Mouse (Mus musculus) hindbrain, embryonic 13.5 days (tissue): ENCODE measurements around the gene H2afy2. TPM values are rescaled to one million over a fixed set of nuclear protein-coding genes. Genes with fewer than 3 reads are reported as not detected.

Experiments used
- ATAC-seq: fragments of 200-750 bp; cut with Nextera tagmentation; 2 replicates; pipeline ENCODE4 v1.8.0; 2017; ENCODE audit warnings: moderate TSS enrichment; ENCODE audit not compliant: low FRiP score
- H3K27ac ChIP-seq: fragments of 300-500 bp; sonication (generic); 2 replicates; pipeline ENCODE4 v1.5.1; 2015; ENCODE audit warnings: inconsistent platforms, mild to moderate bottlenecking, moderate library complexity
- H3K27me3 ChIP-seq: fragments of 300-500 bp; sonication (generic); 2 replicates; pipeline ENCODE4 v1.6.1; 2015; ENCODE audit warnings: mild to moderate bottlenecking, inconsistent platforms
- H3K36me3 ChIP-seq: fragments of 300-500 bp; sonication (generic); 2 replicates; pipeline ENCODE4 v1.6.1; 2015; ENCODE audit warnings: mild to moderate bottlenecking, inconsistent platforms
- H3K4me1 ChIP-seq: fragments of 300-500 bp; sonication (generic); replicated peaks from 2 replicates; pipeline ENCODE4 v1.6.1; 2015; ENCODE audit warnings: inconsistent platforms
- H3K4me2 ChIP-seq: fragments of 300-500 bp; sonication (generic); 2 replicates; pipeline ENCODE4 v1.6.1; 2015; ENCODE audit warnings: inconsistent platforms, mild to moderate bottlenecking, moderate library complexity
- H3K4me3 ChIP-seq: fragments of 300-500 bp; sonication (generic); 2 replicates; pipeline ENCODE4 v1.5.1; 2015; ENCODE audit warnings: mild to moderate bottlenecking, inconsistent platforms
- H3K9ac ChIP-seq: fragments of 300-500 bp; sonication (generic); 2 replicates; pipeline ENCODE4 v1.6.1; 2015; ENCODE audit warnings: mild to moderate bottlenecking, inconsistent platforms
- H3K9me3 ChIP-seq: fragments of 300-500 bp; sonication (generic); 2 replicates; pipeline ENCODE4 v1.6.1; 2016; ENCODE audit warnings: inconsistent platforms
- WGBS: fragments of 180-500 bp; shearing (Covaris S2); methylation state at CpG from one replicate; pipeline ENCODE4 v1.1.7; 2015; 5-methylcytosine and 5-hydroxymethylcytosine counted together
- polyA plus RNA-seq: library from polyadenylated mRNA; unstranded; fragments of >200 nt; fragmentation: Nextera tagmentation; extraction: Ambion mirVana; gene quantifications from 2 replicates; pipeline ENCODE4 v1.2.1, GENCODE M21; 2015

Gene H2afy2
- polyA plus RNA-seq, 1 experiment from 2014 or later: 334 TPM

- Histone ChIP-seq H3K9ac (no peak overlapping the region), H3K27me3 (no peaks in the 10 kb centered on the region), H3K4me2 (no peak overlapping the region), H3K27ac (0 out of 2 replicates have a peak overlapping the region, but pooled peaks have one; percentile 23), H3K36me3 (no peaks in the 10 kb centered on the region), H3K9me3 (no peaks in the 10 kb centered on the region), H3K4me3 (no peak overlapping the region), H3K4me1 (peaks cover 16% of the 10 kb centered on the region)
- WGBS: 62% methylated on average over 7 of the region's 7 CpGs
- ATAC-seq: no peak
These were observed 39.2 kb upstream of the H2afy2 start for GRCm38 (mm10) chr10:61822968-61823730.

- Histone ChIP-seq H3K36me3 (no peaks in the 10 kb centered on the region), H3K9me3 (no peaks in the 10 kb centered on the region), H3K4me1 (peaks cover 7% of the 10 kb centered on the region; the same call in 1 of the 2 replicates), H3K27ac (no peak overlapping the region), H3K4me3 (no peak overlapping the region), H3K9ac (no peak overlapping the region), H3K4me2 (no peak overlapping the region), H3K27me3 (no peaks in the 10 kb centered on the region)
- 66% methylated on average over 9 of the region's 9 CpGs for WGBS
- ATAC-seq: no peak
These were observed 36.1 kb upstream of the H2afy2 start for GRCm38 (mm10) chr10:61820050-61820449.

GRCm38 (mm10) chr10:61811987-61812386, 28.0 kb upstream of the H2afy2 start:
- Histone ChIP-seq H3K36me3 (no peaks in the 10 kb centered on the region), H3K4me2 (no peak overlapping the region), H3K27ac (no peak overlapping the region), H3K4me1 (0 out of 2 replicates have a peak, but pooled peaks cover 3% of the 10 kb centered on the region), H3K4me3 (no peak overlapping the region), H3K9ac (no peak overlapping the region), H3K27me3 (no peaks in the 10 kb centered on the region), H3K9me3 (no peaks in the 10 kb centered on the region)
- 79% methylated on average over 5 of the region's 5 CpGs for WGBS
- ATAC-seq: no peak

- H3K4me1 ChIP-seq: no peaks in the 10 kb centered on the region
- no peak overlapping the region for H3K9ac ChIP-seq
- H3K27ac ChIP-seq: no peak overlapping the region
- WGBS: 82% methylated on average over 15 of the region's 15 CpGs
- H3K27me3 ChIP-seq: no peaks in the 10 kb centered on the region
- H3K36me3 ChIP-seq: no peaks in the 10 kb centered on the region
- H3K4me3 ChIP-seq: no peak overlapping the region
- H3K9me3 ChIP-seq: no peaks in the 10 kb centered on the region
- no peak overlapping the region for H3K4me2 ChIP-seq
- ATAC-seq: no peak
These were observed 14.2 kb upstream of the H2afy2 start for GRCm38 (mm10) chr10:61798133-61798576.

- Histone ChIP-seq H3K4me1 (no peaks in the 10 kb centered on the region), H3K9me3 (no peaks in the 10 kb centered on the region), H3K36me3 (no peaks in the 10 kb centered on the region), H3K9ac (no peak overlapping the region), H3K27me3 (0 out of 2 replicates have a peak, but pooled peaks cover 2% of the 10 kb centered on the region), H3K4me3 (no peak overlapping the region), H3K4me2 (no peak overlapping the region), H3K27ac (no peak overlapping the region)
- 32% methylated on average over 8 of the region's 8 CpGs for WGBS
- ATAC-seq: no peak
These were observed 11.5 kb upstream of the H2afy2 start for GRCm38 (mm10) chr10:61795458-61795857.

GRCm38 (mm10) chr10:61794971-61795370, 11.0 kb upstream of the H2afy2 start:
- Histone ChIP-seq H3K4me2 (no peak overlapping the region), H3K27me3 (0 out of 2 replicates have a peak, but pooled peaks cover 2% of the 10 kb centered on the region), H3K9ac (no peak overlapping the region), H3K4me1 (no peaks in the 10 kb centered on the region), H3K27ac (no peak overlapping the region), H3K9me3 (no peaks in the 10 kb centered on the region), H3K36me3 (no peaks in the 10 kb centered on the region), H3K4me3 (no peak overlapping the region)
- WGBS: 71% methylated on average over 10 of the region's 10 CpGs
- no peak for ATAC-seq

GRCm38 (mm10) chr10:61793015-61793414, 9.1 kb upstream of the H2afy2 start:
- H3K27ac ChIP-seq: no peak overlapping the region
- no peaks in the 10 kb centered on the region for H3K4me1 ChIP-seq
- no peak overlapping the region for H3K9ac ChIP-seq
- H3K27me3 ChIP-seq: 0 out of 2 replicates have a peak, but pooled peaks cover 2% of the 10 kb centered on the region
- no peak for ATAC-seq
- H3K9me3 ChIP-seq: no peaks in the 10 kb centered on the region
- H3K4me3 ChIP-seq: no peak overlapping the region
- no peak overlapping the region for H3K4me2 ChIP-seq
- H3K36me3 ChIP-seq: no peaks in the 10 kb centered on the region
- 61% methylated on average over 8 of the region's 8 CpGs for whole genome bisulfite sequencing

- Histone ChIP-seq H3K4me1 (peaks cover 18% of the 10 kb centered on the region), H3K4me2 (no peak overlapping the region), H3K4me3 (no peak overlapping the region), H3K9me3 (no peaks in the 10 kb centered on the region), H3K27me3 (0 out of 2 replicates have a peak, but pooled peaks cover 2% of the 10 kb centered on the region), H3K9ac (no peak overlapping the region), H3K36me3 (no peaks in the 10 kb centered on the region), H3K27ac (no peak overlapping the region)
- no peak for ATAC-seq
- 97% methylated on average over 5 of the region's 5 CpGs for WGBS
These were observed 4.6 kb upstream of the H2afy2 start for GRCm38 (mm10) chr10:61788499-61788898.

- Histone ChIP-seq H3K9me3 (no peaks in the 10 kb centered on the region), H3K27ac (no peak overlapping the region), H3K4me2 (no peak overlapping the region), H3K4me3 (no peak overlapping the region), H3K27me3 (0 out of 2 replicates have a peak, but pooled peaks cover 2% of the 10 kb centered on the region), H3K4me1 (peaks cover 18% of the 10 kb centered on the region), H3K36me3 (no peaks in the 10 kb centered on the region), H3K9ac (no peak overlapping the region)
- WGBS: 77% methylated on average over 10 of the region's 10 CpGs
- ATAC-seq: no peak
These were observed 3.8 kb upstream of the H2afy2 start for GRCm38 (mm10) chr10:61787541-61788313.

GRCm38 (mm10) chr10:61784414-61784813, 467 bp upstream of the H2afy2 start:
- Histone ChIP-seq H3K36me3 (no peaks in the 10 kb centered on the region), H3K4me2 (peak overlapping the region; percentile 73), H3K9ac (peak overlapping the region; percentile 99), H3K9me3 (no peaks in the 10 kb centered on the region), H3K27ac (peak overlapping the region; percentile 100), H3K27me3 (no peaks in the 10 kb centered on the region), H3K4me3 (peak overlapping the region; percentile 89), H3K4me1 (peaks cover 44% of the 10 kb centered on the region)
- 0 out of 2 replicates have a peak, but pooled peaks have one; percentile 5 for ATAC-seq
- WGBS: 12% methylated on average over 10 of the region's 10 CpGs

GRCm38 (mm10) chr10:61782799-61783611, 942 bp downstream of the H2afy2 start:
- Histone ChIP-seq H3K4me3 (peak overlapping the region; percentile 89), H3K27ac (peak overlapping the region; percentile 100), H3K4me1 (peaks cover 44% of the 10 kb centered on the region), H3K9me3 (no peaks in the 10 kb centered on the region), H3K27me3 (no peaks in the 10 kb centered on the region), H3K4me2 (peak overlapping the region; percentile 73), H3K36me3 (no peaks in the 10 kb centered on the region), H3K9ac (peak overlapping the region; percentile 99)
- ATAC-seq: peak; percentile 70
- under 1% methylated on average over 64 of the region's 74 CpGs for WGBS
